Mouse (Mus musculus): ENCODE results near the gene Msx2.

The Msx2 gene

DNA sequence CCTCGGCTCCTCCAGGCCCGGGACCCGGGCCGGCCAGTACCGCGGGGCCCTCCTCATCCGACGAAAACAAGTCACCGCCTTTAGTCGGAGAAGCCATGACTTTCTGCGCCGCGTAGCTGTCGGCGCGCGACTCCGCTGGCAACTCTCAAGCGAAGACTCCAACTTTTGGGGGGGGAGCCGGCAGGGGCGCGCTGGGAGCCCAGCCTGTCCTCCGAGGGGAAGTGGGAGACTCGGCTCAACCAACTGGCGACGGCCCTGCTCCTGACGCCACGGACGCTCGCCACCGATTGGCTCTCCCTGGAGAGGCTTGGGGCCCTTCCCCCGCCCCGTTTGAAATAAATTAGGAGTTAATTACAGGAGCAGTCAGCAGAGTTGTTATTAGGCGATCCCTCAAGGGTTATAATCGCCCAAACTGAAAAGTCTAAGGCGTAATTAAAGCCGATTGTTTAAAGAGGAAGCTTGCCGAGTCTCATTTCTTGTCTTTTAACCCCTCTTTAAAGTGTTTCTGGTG is at the start of gene Msx2:
Gene Msx2 (minus strand): TSS at position 461 of the 511 bp plus-strand sequence.
- in situ Hi-C loops (cut with MboI; ENCODE audit: low pct_unique_long_range_greater_than_20kb in 1 of 2, low sequenced_read_pairs in 2 of 2, unreplicated experiment in 1 of 2), result no loop called here

DNA sequence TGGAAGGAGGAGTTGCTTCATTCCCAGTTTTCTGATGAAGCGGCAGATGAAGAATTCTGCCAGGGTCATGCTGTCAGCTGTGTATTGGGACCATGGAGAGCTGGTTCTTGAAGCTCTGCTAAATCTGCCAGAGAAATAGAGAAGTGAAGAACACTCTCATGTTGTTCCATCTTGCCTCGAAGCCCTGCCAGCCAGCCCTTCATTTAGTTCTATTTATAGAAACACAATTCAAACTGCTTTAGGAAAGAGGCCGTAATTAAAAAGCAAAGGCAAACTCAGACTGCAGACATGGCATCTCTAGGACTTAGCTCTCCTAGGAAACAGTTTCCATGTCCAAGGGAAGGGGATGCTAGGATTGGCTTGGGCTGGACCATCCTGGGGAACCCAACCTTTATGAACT is 48.6 kb upstream of the Msx2 start:
- in situ Hi-C loops (cut with MboI; ENCODE audit: low pct_unique_long_range_greater_than_20kb in 1 of 2, low sequenced_read_pairs in 2 of 2, unreplicated experiment in 1 of 2), result no loop called here

DNA sequence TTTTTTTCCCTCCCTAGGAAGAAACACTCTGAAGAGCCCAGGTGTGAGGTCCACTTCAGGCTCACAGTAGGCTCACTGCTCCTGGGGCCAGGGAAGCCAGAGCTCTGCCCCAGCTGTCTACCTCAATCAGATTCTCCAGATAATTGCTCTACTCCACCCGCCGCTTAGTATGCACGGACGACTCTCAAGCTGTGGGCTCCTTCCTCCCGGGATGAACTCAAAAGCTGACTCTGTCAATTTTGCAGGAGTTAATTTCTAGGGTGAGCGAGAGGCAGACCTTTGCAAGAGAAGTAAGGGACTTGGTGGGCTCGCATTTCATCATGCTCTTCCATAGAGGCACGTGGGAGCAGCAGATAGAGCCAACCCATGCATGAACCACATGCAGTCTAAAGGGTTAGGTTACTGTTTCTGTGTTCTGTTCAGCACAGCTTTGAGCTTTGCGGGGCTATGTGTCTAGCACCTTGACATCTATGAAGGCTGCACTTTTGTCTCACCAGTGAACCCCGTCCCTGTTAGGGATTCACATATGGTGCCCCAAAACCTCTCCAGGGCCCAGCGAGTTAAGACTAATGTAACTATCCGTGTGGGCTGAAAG is 47.6 kb upstream of the Msx2 start:
- in situ Hi-C loops (cut with MboI; ENCODE audit: low pct_unique_long_range_greater_than_20kb in 1 of 2, low sequenced_read_pairs in 2 of 2, unreplicated experiment in 1 of 2), result no loop called here

DNA sequence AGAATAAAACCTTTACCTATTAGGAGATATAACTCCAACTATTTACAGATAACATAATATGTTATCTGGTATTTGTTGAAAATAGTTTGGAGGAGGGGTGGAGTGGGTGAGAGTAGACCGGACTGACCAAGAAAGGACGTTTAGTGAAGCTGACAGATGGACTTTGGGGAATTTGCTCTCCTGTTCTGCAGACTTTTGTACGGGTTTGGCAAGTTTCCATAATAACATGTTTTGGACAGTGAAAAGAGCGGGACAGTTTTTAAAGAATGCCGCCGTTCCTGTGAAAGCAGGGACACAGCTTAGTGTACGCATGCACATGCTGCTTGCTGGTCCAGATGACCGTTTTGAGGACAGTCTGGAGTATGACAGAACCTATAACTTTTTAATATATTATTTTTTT is 46.9 kb upstream of the Msx2 start:
- in situ Hi-C loops (cut with MboI; ENCODE audit: low pct_unique_long_range_greater_than_20kb in 1 of 2, low sequenced_read_pairs in 2 of 2, unreplicated experiment in 1 of 2), result no loop called here

DNA sequence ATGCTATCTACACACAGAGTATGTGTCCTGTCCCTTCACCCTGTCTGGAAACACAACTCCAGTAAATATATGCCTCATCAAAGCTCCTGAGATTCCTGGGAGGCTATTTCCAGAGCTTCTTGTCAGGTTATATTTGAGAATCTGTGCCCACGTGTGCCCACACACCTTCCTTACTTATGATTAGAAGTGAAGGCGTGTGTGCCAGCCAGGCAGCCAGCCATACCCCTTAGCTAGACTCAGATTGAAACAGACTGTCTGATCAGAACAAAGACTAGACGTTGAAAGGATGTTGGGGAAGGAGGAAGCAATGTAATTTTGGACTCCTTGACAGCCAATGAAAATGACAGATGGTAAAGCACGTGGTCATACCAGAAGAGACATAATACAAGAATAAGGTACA is 45.4 kb upstream of the Msx2 start:
- in situ Hi-C loops (cut with MboI; ENCODE audit: low pct_unique_long_range_greater_than_20kb in 1 of 2, low sequenced_read_pairs in 2 of 2, unreplicated experiment in 1 of 2), result no loop called here

DNA sequence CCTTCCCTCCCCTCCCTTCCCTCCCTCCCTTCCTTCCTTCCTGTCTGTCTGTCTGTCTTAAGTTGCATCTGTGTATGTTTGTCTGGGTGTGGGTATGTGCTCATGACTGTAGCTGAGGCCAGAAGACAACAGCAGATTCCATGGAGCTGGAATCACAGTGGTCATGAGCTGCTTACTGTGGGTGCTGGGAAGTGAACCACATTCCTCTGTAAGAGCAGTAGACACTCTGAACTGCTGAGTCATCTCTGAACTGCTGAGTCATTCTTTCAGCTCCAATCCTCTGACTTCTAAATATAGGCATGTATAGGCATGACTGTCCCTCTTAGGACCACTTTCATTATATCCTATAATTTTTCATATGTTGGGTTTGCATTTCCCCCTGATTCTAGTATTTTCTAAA is 41.7 kb upstream of the Msx2 start:
- in situ Hi-C loops (cut with MboI; ENCODE audit: low pct_unique_long_range_greater_than_20kb in 1 of 2, low sequenced_read_pairs in 2 of 2, unreplicated experiment in 1 of 2), result no loop called here

DNA sequence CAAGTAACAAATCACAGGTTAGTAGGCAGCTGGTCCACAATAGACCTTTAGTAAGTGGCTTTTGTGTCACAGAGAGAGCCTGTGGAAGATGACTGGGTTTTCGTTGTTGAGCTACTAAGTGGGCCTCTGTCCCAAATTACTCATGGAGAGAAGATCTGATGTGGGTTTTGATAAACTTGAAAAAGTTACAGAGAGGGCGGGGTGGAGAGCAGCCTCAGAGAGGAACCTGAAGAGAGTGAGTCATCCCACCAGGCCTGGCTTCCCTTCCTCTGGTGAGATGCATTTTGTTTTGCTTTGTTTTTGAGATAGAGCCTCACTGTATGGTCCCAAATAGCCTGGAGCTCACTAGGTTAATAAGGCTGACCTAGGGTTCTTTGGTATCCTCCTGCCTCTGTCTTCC is 38.5 kb upstream of the Msx2 start:
- in situ Hi-C loops (cut with MboI; ENCODE audit: low pct_unique_long_range_greater_than_20kb in 1 of 2, low sequenced_read_pairs in 2 of 2, unreplicated experiment in 1 of 2), result no loop called here

DNA sequence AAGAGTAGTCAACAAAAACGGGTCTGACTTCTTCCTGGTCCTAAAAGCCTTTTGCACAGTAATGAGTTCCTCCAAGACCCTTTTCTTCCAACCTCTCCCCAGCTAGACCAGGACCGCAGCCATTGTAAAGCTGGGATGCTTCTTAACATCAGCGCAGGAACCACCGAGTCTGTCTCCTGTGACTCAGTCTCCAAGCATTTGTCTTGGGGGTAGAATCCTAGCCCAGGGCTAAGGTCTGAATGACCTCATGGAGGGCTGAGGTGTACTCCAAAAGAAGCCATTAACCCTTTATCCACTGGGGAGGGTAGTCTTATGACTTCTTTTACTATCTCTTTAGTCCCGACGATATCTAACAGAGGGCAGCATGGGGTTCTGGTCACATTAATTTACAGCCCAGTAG is 29.5 kb upstream of the Msx2 start:
- in situ Hi-C loops (cut with MboI; ENCODE audit: low pct_unique_long_range_greater_than_20kb in 1 of 2, low sequenced_read_pairs in 2 of 2, unreplicated experiment in 1 of 2), result no loop called here

DNA sequence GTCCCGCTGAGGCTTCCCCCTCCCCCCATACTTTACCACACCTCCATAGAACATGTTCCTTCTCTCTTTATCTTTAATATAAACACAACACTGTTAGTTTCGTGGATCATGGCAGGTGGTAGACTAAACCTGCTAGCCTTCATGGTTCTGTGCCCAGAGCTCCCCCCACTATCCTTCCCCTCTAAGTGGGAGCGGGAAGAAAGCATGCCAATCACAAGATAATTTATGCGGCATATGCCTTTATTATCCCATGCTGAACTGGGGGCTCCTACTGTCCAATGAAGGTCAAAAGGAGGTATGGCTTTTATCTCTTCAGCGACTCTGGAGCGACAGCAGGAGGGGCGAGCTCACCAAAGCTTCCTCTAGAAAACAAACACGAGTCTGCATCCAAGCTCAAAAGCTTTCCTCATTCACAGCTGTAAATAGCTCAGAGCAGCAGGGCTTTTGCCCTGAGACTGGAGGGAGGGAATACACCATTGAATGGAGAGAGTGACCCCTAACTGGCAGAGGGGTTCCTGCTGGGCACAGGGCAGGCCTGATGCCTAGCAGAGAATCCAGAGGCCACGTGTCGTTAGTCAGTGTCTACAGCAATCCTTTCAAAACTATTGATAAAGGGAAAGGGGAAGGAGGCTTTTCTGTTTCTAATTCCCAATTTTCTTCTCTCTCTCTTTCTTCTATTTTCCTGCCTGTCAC is 28.8 kb upstream of the Msx2 start:
- in situ Hi-C loops (cut with MboI; ENCODE audit: low pct_unique_long_range_greater_than_20kb in 1 of 2, low sequenced_read_pairs in 2 of 2, unreplicated experiment in 1 of 2), result no loop called here

DNA sequence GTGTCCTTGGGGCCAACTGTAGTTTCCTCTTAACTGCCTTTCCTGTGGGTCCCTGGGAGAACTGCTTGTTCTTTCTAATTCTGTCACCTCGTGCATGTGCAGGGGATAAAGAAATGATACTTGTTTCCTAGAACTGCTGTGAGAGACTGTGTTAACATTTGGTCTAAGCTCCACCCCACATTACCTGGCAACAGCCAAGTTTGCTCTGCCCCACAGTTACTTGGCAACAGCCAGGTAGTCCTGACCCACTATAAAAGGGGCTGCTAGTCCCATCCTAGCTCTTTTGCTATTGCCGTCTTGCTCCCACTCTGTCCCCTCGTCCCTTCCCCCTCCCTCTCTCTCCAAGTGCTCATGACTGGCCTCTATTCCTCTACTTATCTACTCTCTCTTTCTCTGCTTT is 28.2 kb upstream of the Msx2 start:
- in situ Hi-C loops (cut with MboI; ENCODE audit: low pct_unique_long_range_greater_than_20kb in 1 of 2, low sequenced_read_pairs in 2 of 2, unreplicated experiment in 1 of 2), result no loop called here

DNA sequence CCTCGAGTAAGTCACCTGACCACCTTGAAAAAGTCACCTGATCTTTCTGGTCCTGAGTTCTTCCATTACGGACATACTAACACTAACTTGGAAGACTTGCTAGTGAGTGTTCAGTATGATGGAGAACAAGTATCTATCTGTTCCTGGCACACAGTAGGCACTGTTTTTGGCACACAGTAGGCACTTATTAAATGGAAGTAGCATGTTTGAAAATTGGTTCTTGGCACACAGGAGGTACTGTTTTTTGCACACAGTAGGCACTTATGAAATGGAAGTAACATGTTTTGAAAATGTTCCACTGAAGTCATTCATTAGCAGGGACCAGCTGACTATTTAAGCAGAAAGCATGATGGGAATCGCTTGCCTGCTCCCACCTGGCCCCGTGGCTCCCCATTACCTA is 13.6 kb upstream of the Msx2 start:
- in situ Hi-C loops (cut with MboI; ENCODE audit: low pct_unique_long_range_greater_than_20kb in 1 of 2, low sequenced_read_pairs in 2 of 2, unreplicated experiment in 1 of 2), result no loop called here

DNA sequence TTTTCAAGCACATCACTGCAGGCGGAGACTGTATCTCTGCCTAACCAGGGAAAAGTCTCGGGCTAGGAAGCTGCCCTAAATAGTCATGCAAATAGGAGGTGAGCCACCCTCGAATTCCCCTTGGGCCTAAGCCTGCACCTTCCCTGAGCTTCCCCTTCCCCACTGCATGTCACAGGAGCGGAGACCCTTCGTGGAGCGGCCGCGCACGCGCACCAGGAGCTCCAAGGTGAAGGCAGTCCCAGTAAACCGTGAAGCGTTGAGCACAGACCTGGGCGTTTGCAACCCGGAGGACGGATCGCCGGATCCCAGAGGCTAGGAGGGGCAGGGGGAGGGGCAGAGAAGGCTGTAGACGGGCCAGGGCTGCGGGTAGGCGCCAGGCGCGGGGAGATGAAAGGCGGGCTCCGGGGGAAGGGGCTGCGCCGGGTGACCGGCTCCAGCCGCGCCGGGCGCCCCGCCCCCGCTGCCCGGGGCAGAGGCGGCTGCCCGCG is 2.9 kb upstream of the Msx2 start:
- in situ Hi-C loops (cut with MboI; ENCODE audit: low pct_unique_long_range_greater_than_20kb in 1 of 2, low sequenced_read_pairs in 2 of 2, unreplicated experiment in 1 of 2), result no loop called here

DNA sequence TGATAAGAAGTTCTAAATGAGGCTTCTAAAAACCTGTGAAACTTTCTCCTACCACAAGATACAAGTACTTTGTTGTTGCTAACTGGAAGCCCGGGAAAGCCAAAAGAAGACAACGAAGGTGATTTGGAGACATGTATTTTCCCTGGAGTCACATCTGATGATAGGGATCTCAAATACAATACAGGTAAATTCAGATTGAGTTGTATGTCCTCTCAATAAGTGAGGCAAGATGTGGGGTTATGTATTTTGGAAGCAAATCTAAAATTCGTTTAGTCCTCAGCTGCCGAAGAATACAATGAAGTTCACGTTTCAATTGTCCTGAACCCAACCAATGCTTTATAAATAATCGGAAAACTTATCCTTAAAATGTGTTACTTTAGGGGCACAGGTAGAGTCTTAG is 1.6 kb upstream of the Msx2 start:
- in situ Hi-C loops (cut with MboI; ENCODE audit: low pct_unique_long_range_greater_than_20kb in 1 of 2, low sequenced_read_pairs in 2 of 2, unreplicated experiment in 1 of 2), result no loop called here

DNA sequence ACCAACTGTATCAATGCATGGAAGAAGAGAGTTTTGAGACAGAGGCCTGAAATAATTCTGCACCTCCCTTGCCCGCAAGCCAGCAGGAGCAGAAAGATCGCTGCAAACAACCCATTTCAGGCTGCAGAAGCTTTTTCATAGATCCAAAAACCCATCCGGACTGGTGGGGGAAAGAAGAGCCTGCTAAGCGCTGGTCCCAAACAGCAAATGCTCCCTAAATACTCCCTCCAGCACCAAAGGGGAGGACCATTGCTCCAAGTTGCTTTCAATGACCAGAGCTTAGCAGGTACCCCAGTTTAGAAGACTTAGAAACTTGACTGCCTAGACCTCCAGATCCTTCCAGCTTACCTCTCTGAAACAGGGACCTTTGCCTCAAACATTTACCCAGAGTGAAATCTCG is 1.1 kb upstream of the Msx2 start:
- in situ Hi-C loops (cut with MboI; ENCODE audit: low pct_unique_long_range_greater_than_20kb in 1 of 2, low sequenced_read_pairs in 2 of 2, unreplicated experiment in 1 of 2), result no loop called here

DNA sequence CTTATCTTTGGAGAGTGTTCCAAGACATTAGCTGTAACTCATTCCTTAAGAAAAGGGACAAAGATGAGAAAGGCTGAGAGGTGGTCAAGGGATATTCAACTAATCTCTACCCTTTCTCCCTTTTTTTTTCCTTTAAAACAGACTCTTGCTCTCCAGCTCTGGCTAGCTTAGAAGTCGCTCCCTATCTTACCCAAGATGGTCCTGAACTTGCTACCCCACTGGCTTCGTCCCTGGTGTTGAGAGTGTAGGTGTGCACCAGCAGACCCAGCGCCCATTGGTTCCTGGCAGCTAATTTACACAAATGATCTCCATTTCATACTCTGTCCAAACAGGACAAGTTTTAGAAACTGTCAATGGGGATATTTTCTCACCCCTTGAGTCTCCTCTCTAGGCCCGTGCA is 417 bp upstream of the Msx2 start:
- in situ Hi-C loops (cut with MboI; ENCODE audit: low pct_unique_long_range_greater_than_20kb in 1 of 2, low sequenced_read_pairs in 2 of 2, unreplicated experiment in 1 of 2), result no loop called here

DNA sequence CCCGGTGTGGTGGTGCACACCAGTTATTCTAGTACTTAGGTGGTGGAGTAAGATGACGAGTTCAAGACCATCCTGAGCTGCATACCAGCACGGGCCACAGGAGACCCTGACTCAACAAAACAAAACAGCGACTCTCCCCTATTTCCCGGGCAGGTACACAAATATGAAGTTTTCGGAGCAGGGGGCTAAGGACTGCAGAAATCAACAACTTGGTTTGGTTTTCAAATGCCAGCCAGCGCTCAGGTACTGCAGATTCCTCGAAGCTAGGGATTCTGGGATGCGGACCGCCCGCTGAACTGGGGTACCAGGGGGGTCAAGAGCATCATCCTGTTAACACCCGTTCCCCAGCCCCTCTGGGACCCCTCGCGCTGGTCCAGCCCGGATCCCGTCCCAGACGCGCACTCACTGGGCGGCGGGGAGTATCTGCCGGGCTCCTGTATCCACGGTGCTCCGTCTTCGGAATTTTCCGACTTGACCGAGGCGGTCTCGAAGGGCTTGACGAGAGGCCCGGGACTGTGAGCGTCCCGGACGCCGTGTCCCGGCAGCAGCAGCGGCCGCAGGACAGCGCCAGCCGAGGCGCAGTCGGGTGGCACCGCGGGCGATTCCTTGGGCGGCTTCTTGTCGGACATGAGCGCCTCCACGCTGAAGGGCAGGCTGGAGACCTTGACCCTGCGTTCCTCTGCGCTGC is 804 bp downstream of the Msx2 start:
- in situ Hi-C loops (cut with MboI; ENCODE audit: low pct_unique_long_range_greater_than_20kb in 1 of 2, low sequenced_read_pairs in 2 of 2, unreplicated experiment in 1 of 2), result no loop called here

DNA sequence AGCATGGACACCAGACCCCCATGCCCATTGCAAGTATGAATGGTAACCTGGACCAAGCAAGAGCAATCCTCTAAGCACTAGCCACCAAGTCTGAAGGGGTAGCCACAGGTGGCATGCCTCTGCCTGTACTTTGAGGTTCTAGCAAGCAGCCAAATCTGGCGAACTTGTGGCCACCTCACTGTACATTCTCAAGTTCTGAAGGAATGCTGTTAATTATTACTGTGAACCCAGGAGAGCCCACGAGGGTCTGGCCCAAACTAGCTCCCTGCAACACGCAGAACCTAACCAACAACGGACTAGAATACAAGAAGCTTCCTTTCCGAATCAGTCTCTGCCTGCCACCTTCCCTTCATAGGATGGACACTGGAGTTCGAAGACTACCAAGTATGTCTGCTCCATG is 1.5 kb downstream of the Msx2 start:
- in situ Hi-C loops (cut with MboI; ENCODE audit: low pct_unique_long_range_greater_than_20kb in 1 of 2, low sequenced_read_pairs in 2 of 2, unreplicated experiment in 1 of 2), result no loop called here

DNA sequence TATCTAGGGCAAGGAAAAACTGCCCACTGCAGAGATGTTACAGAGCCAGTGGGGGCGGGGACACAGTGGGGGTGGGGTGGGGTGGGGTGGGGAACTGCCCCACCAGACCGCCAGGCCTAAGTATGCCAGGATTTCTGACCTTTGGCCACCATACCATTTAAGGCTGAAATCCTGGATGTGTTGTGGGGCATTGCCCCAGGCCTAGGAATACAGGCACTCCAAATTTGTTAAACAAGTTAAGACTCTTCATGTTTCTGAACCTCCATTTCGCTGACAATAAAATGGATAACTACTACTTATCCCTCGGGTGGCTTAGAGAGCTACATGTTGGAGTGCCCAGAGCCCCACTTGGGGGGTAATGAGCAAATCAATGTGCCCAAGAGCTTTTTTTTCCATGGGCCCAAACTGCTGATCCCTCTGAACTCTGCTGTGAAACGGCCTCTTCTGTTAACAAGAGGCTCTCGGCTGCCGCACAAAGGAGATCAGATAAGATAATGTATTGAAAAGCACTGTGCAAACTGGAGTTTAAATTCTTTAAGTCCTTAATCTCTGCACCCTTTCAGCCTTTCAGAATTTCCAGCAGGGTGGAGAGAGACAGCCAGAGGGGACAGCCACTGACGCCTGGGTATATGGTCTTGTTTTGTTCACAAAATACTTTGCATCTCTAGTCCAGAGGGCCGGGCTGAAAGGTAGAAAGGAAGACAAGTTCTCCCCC is 2.3 kb downstream of the Msx2 start:
- in situ Hi-C loops (cut with MboI; ENCODE audit: low pct_unique_long_range_greater_than_20kb in 1 of 2, low sequenced_read_pairs in 2 of 2, unreplicated experiment in 1 of 2), result no loop called here

DNA sequence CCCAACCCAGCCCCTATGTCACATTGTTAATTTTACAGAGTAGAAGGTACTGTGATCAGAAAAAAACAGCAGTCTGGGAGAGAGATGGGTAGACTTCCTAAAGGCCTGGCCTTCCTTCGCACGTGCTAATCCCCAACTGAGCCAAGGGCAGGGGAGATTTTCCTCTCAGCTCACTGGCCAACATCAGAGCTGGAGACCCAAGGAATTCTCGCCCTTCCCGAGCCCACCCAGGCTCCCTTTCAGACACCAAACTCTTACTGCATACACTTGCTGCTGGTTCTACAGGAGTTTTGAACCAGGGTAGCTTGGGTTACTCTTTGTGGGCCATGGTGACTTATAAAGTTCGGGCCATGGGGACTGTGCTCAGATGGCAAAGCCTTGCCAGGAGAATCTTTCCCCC is 3.1 kb downstream of the Msx2 start:
- in situ Hi-C loops (cut with MboI; ENCODE audit: low pct_unique_long_range_greater_than_20kb in 1 of 2, low sequenced_read_pairs in 2 of 2, unreplicated experiment in 1 of 2), result no loop called here

All from mouse embryonic stem cell (cell line).